Mouse (Mus musculus) limb, embryonic 14.5 days (tissue): ENCODE measurements at regions not wholly inside any gene's neighbourhood (a gene's known extent, or its start where the extent isn't known, plus 50 kb on each side); places are given as distances from the start of the nearest gene placed in this dataset.
"Not testable (repeated sequence)": the region's sequence is repeated elsewhere in the genome, so short reads cannot be mapped to it uniquely, and the experiment has no call there.

Source experiments
- ATAC-seq: fragments of 200-750 bp; cut with Nextera tagmentation; 2 replicates; pipeline ENCODE4 v1.8.0; 2017; ENCODE audit warnings: low read depth, moderate number of reproducible peaks, moderate TSS enrichment; ENCODE audit not compliant: low FRiP score
- DNase-seq: peaks from one replicate; pipeline ENCODE4 v3.0.0-alpha.2; 2015; ENCODE audit warnings: low spot score
- H3K27ac ChIP-seq: fragments of 300-500 bp; sonication (generic); replicated peaks from 2 replicates; pipeline ENCODE4 v1.5.1; 2014; ENCODE audit warnings: low read depth, mild to moderate bottlenecking, low read length, moderate library complexity, mixed read lengths
- H3K27me3 ChIP-seq: fragments of 300-500 bp; sonication (generic); 2 replicates; pipeline ENCODE4 v1.6.1; 2014; ENCODE audit warnings: low read length, mixed read lengths; ENCODE audit not compliant: control insufficient read depth, insufficient read depth
- H3K36me3 ChIP-seq: fragments of 300-500 bp; sonication (generic); 2 replicates; pipeline ENCODE4 v1.6.1; 2014; ENCODE audit warnings: mild to moderate bottlenecking, low read length, moderate library complexity, mixed read lengths; ENCODE audit not compliant: control insufficient read depth, insufficient read depth
- H3K4me1 ChIP-seq: fragments of 300-500 bp; sonication (generic); 2 replicates; pipeline ENCODE4 v1.6.1; 2014; ENCODE audit warnings: antibody characterized with exemption, low read length, mixed read lengths; ENCODE audit not compliant: control insufficient read depth, insufficient read depth
- H3K4me2 ChIP-seq: fragments of 300-500 bp; sonication (generic); replicated peaks from 2 replicates; pipeline ENCODE4 v1.6.1; 2014; ENCODE audit warnings: low read depth, mild to moderate bottlenecking, low read length, moderate library complexity; ENCODE audit not compliant: severe bottlenecking
- H3K4me3 ChIP-seq: fragments of 300-500 bp; sonication (generic); replicated peaks from 2 replicates; pipeline ENCODE4 v1.5.1; 2014; ENCODE audit warnings: low read length
- H3K9ac ChIP-seq: fragments of 300-500 bp; sonication (generic); 2 replicates; pipeline ENCODE4 v1.6.1; 2014; ENCODE audit warnings: mild to moderate bottlenecking, low read depth, low read length, moderate library complexity; ENCODE audit not compliant: severe bottlenecking
- H3K9me3 ChIP-seq: fragments of 300-500 bp; sonication (generic); 2 replicates; pipeline ENCODE4 v1.6.1; 2016; ENCODE audit warnings: low read length; ENCODE audit not compliant: control insufficient read depth
- POLR2A ChIP-seq: fragments of 200-500 bp; IDR thresholded peaks from 2 replicates; pipeline ENCODE4 v1.8.0; 2012; ENCODE audit warnings: inconsistent platforms, mild to moderate bottlenecking, moderate library complexity, borderline replicate concordance; ENCODE audit not compliant: insufficient read depth, insufficient read length; ENCODE audit errors: extremely low read depth
- WGBS: fragments of 180-500 bp; shearing (Covaris S2); extraction: QIAGEN DNeasy Blood & Tissue Kit; methylation state at CpG from one replicate; pipeline ENCODE4 v1.1.7; 2014; 5-methylcytosine and 5-hydroxymethylcytosine counted together

GRCm38 (mm10) chr6:22448906-22449305 lies 92.9 kb upstream of the Fam3c start:
- 90% methylated on average over 9 of the region's 9 CpGs for WGBS
- H3K4me1 ChIP-seq, result no peaks in the 10 kb centered on the region
- no peak for TF ChIP-seq POLR2A
- no peak overlapping the region for H3K27ac ChIP-seq
- no peaks in the 10 kb centered on the region for H3K9me3 ChIP-seq
- DNase-seq (no peak), ATAC-seq (no peak)
- H3K4me3 ChIP-seq, result no peak overlapping the region
- no peaks in the 10 kb centered on the region for H3K36me3 ChIP-seq
- no peak overlapping the region for H3K4me2 ChIP-seq
- H3K9ac ChIP-seq, result no peak overlapping the region
- H3K27me3 ChIP-seq, result no peaks in the 10 kb centered on the region

DNA sequence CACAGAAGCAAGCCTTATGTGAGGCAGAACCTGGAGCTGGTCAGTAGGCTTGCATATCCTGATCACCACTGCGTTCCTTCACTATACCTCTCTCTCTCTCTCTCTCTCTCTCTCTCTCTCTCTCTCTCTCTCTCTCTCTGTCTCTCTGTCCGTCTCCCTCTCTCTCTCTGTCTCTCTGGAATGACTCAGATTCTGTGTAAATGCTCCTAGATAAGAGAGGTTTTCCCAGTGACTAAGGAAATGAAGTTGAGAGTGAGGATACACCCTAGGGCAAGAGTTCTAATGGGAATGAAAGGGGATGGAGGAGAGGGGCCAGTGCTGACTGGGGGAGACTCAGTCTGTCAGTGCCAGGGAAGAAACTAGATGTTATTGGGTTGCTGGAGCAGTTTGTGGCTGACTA lies 91.6 kb upstream of the Fam3c start:
- no peak for ATAC-seq
- H3K4me2 ChIP-seq, result no peak overlapping the region

GRCm38 (mm10) chr6:22446621-22447310 lies 90.7 kb upstream of the Fam3c start:
- Histone ChIP-seq H3K4me3 (no peak overlapping the region), H3K9ac (no peak overlapping the region), H3K4me2 (no peak overlapping the region), H3K27me3 (no peaks in the 10 kb centered on the region), H3K4me1 (no peaks in the 10 kb centered on the region), H3K27ac (no peak overlapping the region), H3K36me3 (no peaks in the 10 kb centered on the region), H3K9me3 (no peaks in the 10 kb centered on the region)
- DNase-seq (no peak), ATAC-seq (no peak)
- no peak for TF ChIP-seq POLR2A
- WGBS, result 83% methylated on average over 15 of the region's 15 CpGs

More for the DNA sequence above, 91.6 kb upstream of the Fam3c start:
- TF ChIP-seq POLR2A, result no peak
- Histone ChIP-seq H3K27me3 (no peaks in the 10 kb centered on the region), H3K27ac (no peak overlapping the region), H3K4me3 (no peak overlapping the region), H3K9me3 (no peaks in the 10 kb centered on the region), H3K36me3 (no peaks in the 10 kb centered on the region), H3K9ac (no peak overlapping the region), H3K4me1 (no peaks in the 10 kb centered on the region)
- 77% methylated on average over 2 of the region's 2 CpGs for WGBS
- no peak for DNase-seq

DNA sequence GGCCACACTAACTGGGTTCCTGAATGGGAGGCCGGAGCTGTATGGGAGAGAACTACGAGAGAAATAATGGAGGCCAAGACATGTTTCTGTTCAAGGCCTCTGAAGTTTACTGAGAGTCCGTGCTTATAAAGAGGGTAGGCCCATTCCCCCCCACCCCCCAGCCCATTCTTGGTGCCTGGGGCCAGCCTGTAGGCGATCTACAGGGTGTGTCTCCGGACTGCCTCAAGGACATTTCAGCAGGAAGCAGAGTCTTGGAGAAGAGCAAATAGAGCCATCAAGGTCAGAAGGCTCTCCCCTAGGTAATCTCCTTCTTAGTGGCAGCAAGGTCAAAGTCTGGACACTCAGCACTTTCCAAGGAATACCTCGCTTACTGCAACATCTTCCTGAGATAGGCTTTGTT lies 88.8 kb upstream of the Fam3c start:
- H3K36me3 ChIP-seq, H3K4me1 ChIP-seq, H3K27ac ChIP-seq, ATAC-seq, H3K9ac ChIP-seq, DNase-seq, H3K4me2 ChIP-seq, H3K27me3 ChIP-seq, H3K4me3 ChIP-seq, H3K9me3 ChIP-seq: not testable (repeated sequence)
- WGBS, result 90% methylated on average over 6 of the region's 6 CpGs

GRCm38 (mm10) chr6:22444220-22444619 lies 88.2 kb upstream of the Fam3c start:
- no peaks in the 10 kb centered on the region for H3K4me1 ChIP-seq
- H3K4me3 ChIP-seq, result no peak overlapping the region
- WGBS, result 82% methylated on average over 12 of the region's 12 CpGs
- no peak overlapping the region for H3K27ac ChIP-seq
- TF ChIP-seq POLR2A, result no peak
- no peak overlapping the region for H3K9ac ChIP-seq
- no peaks in the 10 kb centered on the region for H3K9me3 ChIP-seq
- no peak overlapping the region for H3K4me2 ChIP-seq
- ATAC-seq (no peak), DNase-seq (no peak)
- H3K27me3 ChIP-seq, result no peaks in the 10 kb centered on the region
- H3K36me3 ChIP-seq, result no peaks in the 10 kb centered on the region

DNA sequence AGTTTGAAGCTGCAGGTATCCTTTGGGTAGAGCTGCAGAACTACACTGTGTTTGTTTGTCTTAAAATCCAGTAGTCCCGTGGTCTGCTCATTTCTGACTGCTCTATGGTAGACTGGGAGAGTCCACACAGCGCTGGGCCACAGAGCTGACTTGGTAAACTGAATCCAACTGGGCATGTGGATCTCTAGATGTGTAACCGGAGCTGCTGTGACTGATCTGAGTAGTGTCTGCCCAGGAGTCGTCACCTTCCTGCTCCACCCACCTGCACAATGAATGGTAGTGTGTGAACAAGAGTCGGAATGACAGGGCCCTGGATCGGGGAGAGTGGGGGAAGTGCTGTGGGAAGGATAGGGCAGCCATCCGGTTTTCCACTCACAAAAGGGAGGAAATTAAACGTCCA lies 87.5 kb upstream of the Fam3c start:
- Histone ChIP-seq H3K4me3 (no peak overlapping the region), H3K4me1 (no peaks in the 10 kb centered on the region), H3K27me3 (no peaks in the 10 kb centered on the region), H3K4me2 (no peak overlapping the region), H3K27ac (no peak overlapping the region), H3K9me3 (no peaks in the 10 kb centered on the region), H3K36me3 (no peaks in the 10 kb centered on the region), H3K9ac (no peak overlapping the region)
- no peak for ATAC-seq
- DNase-seq, result no peak
- no peak for TF ChIP-seq POLR2A
- WGBS, result 44% methylated on average over 8 of the region's 8 CpGs
